In genomic region chr1:156916361-156916760, GRCm38 (mm10) we compare ENCODE assay signal across 14 mouse cellular contexts.
"Had no signal": no experiment of that assay in that cellular context is flagged by ENCODE, and none has a peak within 500 bp of the region (broad histone marks: within the 10 kb centered on the region; RNA-seq: fewer than 3 reads in every experiment).

No protein-coding gene starts in this region.

- H3K9me3 ChIP-seq: limb, embryonic 12.5 days; liver, embryonic 13.5 days; lung, embryonic 15.5 days; megakaryocyte, embryonic 14.5 days; stomach, embryonic 15.5 days had no signal

- H3K36me3 ChIP-seq: limb, embryonic 12.5 days; liver, embryonic 13.5 days; lung, embryonic 15.5 days; stomach, embryonic 15.5 days had no signal

- H3K4me1 ChIP-seq: stomach, embryonic 15.5 days had no signal

- H3K4me2 ChIP-seq: limb, embryonic 12.5 days; liver, embryonic 13.5 days; lung, embryonic 15.5 days; midbrain, embryonic 11.5 days; stomach, embryonic 15.5 days had no signal

- ATAC-seq: intestine, postnatal 0 days; liver, postnatal 0 days; midbrain, embryonic 16.5 days had no signal

- H3K9ac ChIP-seq: limb, embryonic 12.5 days; liver, embryonic 13.5 days; liver, postnatal 0 days; lung, embryonic 15.5 days; stomach, embryonic 15.5 days had no signal

- H3K4me3 ChIP-seq: limb, embryonic 12.5 days; liver, embryonic 13.5 days; lung, embryonic 15.5 days; megakaryocyte, embryonic 14.5 days; stomach, embryonic 15.5 days had no signal

- H3K27me3 ChIP-seq: limb, embryonic 12.5 days; liver, embryonic 13.5 days; lung, embryonic 15.5 days; megakaryocyte, embryonic 14.5 days; stomach, embryonic 15.5 days had no signal

- H3K27ac ChIP-seq: limb, embryonic 12.5 days; liver, embryonic 13.5 days; lung, embryonic 15.5 days; macrophage; stomach, embryonic 15.5 days had no signal

- DNase-seq: liver; liver, embryonic 13.5 days; liver, postnatal 0 days; lung, postnatal 14 days; right cerebral cortex, postnatal 14 days; thymus, postnatal 4 days had no signal
